Mouse (Mus musculus): ENCODE results near the gene Ppy. TPM values are rescaled to one million over a fixed set of nuclear protein-coding genes. Genes with fewer than 3 reads are reported as not detected.

Ppy gene
- polyA plus RNA-seq, 1 experiment from 2014 or later: not detected

DNA sequence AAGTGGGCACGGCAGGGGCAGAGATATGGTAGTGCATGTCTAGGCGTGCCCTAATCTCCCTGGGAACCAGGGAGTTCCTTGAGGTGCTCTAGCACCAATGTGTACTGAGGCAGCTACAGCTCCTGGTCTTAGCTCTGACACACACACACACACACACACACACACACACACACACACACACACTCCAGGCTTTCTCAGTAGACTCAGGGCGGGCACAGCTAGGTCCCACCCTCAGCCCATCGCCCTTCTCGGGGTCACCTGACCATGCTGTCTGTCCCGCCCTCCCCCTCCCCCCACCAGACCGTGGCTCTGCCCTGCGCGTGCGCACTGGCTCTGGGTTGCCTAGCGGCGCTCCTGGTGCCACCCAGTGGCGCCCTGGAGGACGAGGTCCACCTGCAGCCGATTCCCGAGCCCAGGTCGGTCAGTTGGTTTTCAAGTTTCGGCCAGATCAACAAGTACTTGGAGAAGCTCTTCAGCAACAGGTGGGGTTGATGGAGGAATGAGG lies 4.2 kb downstream of the Ppy start:
- Histone ChIP-seq H3K4me3 (ENCODE audit: low read depth, low read length) (peak overlapping the region; percentile 28), H3K4me2 (ENCODE audit: low read length) (peak overlapping the region; percentile 56), H3K9me3 (replicated peaks; ENCODE audit: control insufficient read depth, low read length, poor library complexity, severe bottlenecking) (no peaks in the 10 kb centered on the region), H3K4me1 (ENCODE audit: control insufficient read depth, insufficient read depth, low read length) (peaks cover 9% of the 10 kb centered on the region; the same call in 1 of the 2 replicates), H3K27ac (ENCODE audit: low read length) (no peak overlapping the region), H3K9ac (ENCODE audit: low read depth, low read length) (peak overlapping the region; percentile 50), H3K36me3 (ENCODE audit: control insufficient read depth, insufficient read depth, low read length) (no peaks in the 10 kb centered on the region), H3K27me3 (ENCODE audit: control insufficient read depth, insufficient read depth, low read depth, low read length) (peaks cover 9% of the 10 kb centered on the region)
- ATAC-seq: peak; percentile 90
- WGBS: 6% methylated on average over 18 of the region's 18 CpGs

DNA sequence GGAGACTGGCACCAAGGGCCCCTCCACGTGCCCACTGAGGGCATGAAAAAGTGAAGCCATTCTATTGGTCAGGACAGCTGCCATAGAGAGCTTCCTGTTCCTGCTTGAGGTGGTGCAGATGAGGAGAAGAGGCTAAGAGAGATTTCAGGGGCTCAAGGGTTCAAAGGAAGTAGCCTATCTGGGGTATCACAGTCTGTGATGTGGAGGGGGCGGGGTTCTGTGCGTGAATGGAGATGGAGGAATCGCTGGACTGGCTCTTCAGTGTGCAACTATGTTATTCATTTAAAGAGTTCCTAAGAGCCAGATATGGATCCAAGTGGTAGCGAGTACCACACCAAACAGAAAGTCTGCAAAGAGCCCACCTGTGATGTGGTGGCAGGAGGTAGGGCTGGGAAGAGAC lies 4.7 kb downstream of the Ppy start:
- no peaks in the 10 kb centered on the region for H3K36me3 ChIP-seq (ENCODE audit: control insufficient read depth, insufficient read depth, low read length)
- no peak overlapping the region for H3K27ac ChIP-seq (ENCODE audit: low read length)
- no peak overlapping the region for H3K9ac ChIP-seq (ENCODE audit: low read depth, low read length)
- peaks cover 9% of the 10 kb centered on the region; the same call in 1 of the 2 replicates for H3K4me1 ChIP-seq (ENCODE audit: control insufficient read depth, insufficient read depth, low read length)
- H3K4me2 ChIP-seq (ENCODE audit: low read length): peak overlapping the region; percentile 56
- peak overlapping the region; percentile 28; the same call in 1 of the 2 replicates for H3K4me3 ChIP-seq (ENCODE audit: low read depth, low read length)
- H3K9me3 ChIP-seq (replicated peaks; ENCODE audit: control insufficient read depth, low read length, poor library complexity, severe bottlenecking): no peaks in the 10 kb centered on the region
- ATAC-seq: no peak; the same call in 1 of the 2 replicates
- WGBS: 73% methylated on average over 5 of the region's 5 CpGs
- peaks cover 5% of the 10 kb centered on the region for H3K27me3 ChIP-seq (ENCODE audit: control insufficient read depth, insufficient read depth, low read depth, low read length)

DNA sequence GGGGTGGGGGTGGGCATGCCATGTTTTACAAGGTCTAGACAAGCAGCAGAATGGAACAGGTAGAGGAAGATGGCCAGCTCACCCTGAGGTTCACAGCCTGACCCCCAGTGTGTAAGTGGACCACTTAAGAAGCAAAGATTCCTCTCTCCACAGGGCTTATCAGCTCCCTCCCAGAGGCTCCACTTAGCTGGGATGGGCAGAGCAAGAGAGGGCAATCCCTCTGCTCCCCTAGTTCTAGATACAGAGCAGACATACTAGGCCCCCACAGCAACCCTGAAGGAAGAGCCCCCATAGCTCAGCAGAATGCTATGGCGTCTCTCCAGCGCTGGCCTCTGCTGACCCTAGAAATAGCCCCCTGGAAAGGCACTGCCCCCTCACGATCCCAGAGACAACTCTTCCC lies 5.4 kb downstream of the Ppy start:
- WGBS: 84% methylated on average over 3 of the region's 3 CpGs
- no peak overlapping the region for H3K4me3 ChIP-seq (ENCODE audit: low read depth, low read length)
- H3K4me1 ChIP-seq (ENCODE audit: control insufficient read depth, insufficient read depth, low read length): peaks cover 9% of the 10 kb centered on the region; the same call in 1 of the 2 replicates
- ATAC-seq: no peak
- H3K4me2 ChIP-seq (ENCODE audit: low read length): no peak overlapping the region
- H3K9ac ChIP-seq (ENCODE audit: low read depth, low read length): no peak overlapping the region
- no peaks in the 10 kb centered on the region for H3K9me3 ChIP-seq (replicated peaks; ENCODE audit: control insufficient read depth, low read length, poor library complexity, severe bottlenecking)
- no peak overlapping the region for H3K27ac ChIP-seq (ENCODE audit: low read length)
- H3K36me3 ChIP-seq (ENCODE audit: control insufficient read depth, insufficient read depth, low read length): no peaks in the 10 kb centered on the region
- H3K27me3 ChIP-seq (ENCODE audit: control insufficient read depth, insufficient read depth, low read depth, low read length): peaks cover 1% of the 10 kb centered on the region; the same call in 1 of the 2 replicates

DNA sequence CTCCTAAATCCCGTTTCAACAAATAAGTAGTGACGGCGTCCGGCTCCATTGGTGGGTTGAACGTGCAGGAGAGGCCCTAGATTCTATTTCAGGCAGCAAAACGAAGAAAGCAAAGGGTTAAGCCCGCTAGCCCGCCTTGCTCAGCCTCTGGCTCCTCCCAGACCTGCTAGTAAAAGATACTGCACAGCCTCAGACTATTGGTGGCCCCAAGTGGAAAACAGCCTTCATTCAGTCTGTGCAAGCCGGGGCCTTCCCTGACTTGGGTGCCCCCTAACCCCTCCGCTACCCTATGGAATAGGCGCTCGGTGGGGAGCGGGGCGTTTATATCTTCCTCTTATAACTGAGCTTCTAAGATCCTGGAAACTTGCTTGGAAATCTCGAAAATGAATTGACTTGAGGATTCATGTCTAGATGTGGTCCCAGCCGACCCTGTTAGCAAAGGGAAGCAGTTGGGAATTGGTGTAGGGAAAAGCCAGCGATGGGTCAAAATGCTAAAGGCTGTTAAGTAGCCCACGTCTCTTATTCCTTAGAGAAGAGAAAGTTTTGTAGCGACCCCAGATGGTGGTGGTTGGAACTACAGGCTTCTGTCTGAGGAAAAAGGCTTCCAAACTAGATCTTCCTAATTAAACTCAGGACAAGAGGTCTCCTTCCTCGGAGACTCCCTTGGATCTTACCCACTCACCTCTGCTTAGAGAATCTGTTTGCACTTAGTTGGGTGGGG lies 11.9 kb downstream of the Ppy start:
- WGBS: under 1% methylated on average over 20 of the region's 20 CpGs
- Histone ChIP-seq H3K9ac (ENCODE audit: low read depth, low read length) (peak overlapping the region; percentile 83; the same call in 1 of the 2 replicates), H3K27me3 (ENCODE audit: control insufficient read depth, insufficient read depth, low read depth, low read length) (no peaks in the 10 kb centered on the region), H3K4me1 (ENCODE audit: control insufficient read depth, insufficient read depth, low read length) (peaks cover 18% of the 10 kb centered on the region), H3K9me3 (replicated peaks; ENCODE audit: control insufficient read depth, low read length, poor library complexity, severe bottlenecking) (no peaks in the 10 kb centered on the region), H3K4me2 (ENCODE audit: low read length) (peak overlapping the region; percentile 64), H3K4me3 (ENCODE audit: low read depth, low read length) (peak overlapping the region; percentile 61), H3K27ac (ENCODE audit: low read length) (peak overlapping the region; percentile 99), H3K36me3 (ENCODE audit: control insufficient read depth, insufficient read depth, low read length) (no peaks in the 10 kb centered on the region)
- peak; percentile 41 for ATAC-seq

DNA sequence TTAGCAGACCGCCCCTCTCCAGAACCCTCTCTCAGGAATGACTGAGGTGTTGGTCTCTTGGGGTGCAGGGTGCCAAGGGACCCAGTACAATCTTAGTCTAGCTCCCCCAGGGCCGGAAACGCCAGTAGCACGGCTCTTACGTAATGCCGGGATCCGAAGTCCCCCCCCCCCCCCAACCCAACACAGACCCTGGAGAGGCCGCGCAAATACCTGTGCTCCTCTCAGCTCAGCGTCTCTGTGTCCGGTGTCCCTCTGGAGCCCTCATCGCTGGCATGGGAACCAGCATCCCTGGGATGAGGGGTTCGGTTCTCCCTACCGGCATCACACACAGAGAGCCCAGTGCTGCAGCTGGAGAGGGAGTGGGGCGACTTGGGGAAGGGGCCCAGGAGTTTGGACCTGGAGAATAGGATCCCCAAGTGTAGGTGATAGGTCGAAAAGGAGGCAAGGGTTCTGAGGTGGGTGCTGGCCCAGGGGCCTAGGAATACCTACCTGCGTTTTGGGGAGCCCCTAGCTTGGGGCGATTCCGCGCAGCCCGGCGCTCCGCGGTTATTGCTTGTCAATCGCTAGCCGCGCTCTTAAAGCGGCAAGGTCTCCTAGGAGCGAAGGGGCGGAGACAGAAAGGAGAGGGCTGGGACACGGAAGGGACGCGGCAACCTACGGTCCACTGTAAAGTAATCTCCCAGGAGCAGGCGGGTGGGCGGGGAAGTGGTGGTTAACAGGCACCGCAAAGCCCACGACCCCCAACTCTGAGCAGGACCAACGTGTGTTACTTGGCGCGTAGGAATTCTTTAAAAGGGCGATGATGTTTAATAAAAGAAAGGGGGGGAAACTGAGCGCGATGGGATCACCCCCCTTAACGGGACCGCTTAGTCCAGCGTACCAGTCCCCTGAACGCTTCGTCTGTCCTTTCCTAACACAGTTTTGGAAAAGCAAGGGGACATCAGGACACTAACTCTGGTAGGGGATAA lies 12.9 kb downstream of the Ppy start, which contains the start of gene Mpp2:
TSS of gene Mpp2 (minus strand) at position 585 of the 968 bp plus-strand sequence.
- peak within 1 kb of the TSS; percentile 61 for H3K4me3 ChIP-seq (ENCODE audit: low read depth, low read length)
- peak within 1 kb of the TSS; percentile 99 for H3K27ac ChIP-seq (ENCODE audit: low read length)
- ATAC-seq: peak; percentile 71
- peaks cover 20% of the 10 kb centered on the region for H3K4me1 ChIP-seq (ENCODE audit: control insufficient read depth, insufficient read depth, low read length)
- under 1% methylated on average over 49 of the region's 49 CpGs for WGBS
- H3K36me3 ChIP-seq (ENCODE audit: control insufficient read depth, insufficient read depth, low read length): no peaks in the 10 kb centered on the region
- H3K27me3 ChIP-seq (ENCODE audit: control insufficient read depth, insufficient read depth, low read depth, low read length): no peaks in the 10 kb centered on the region
- H3K4me2 ChIP-seq (ENCODE audit: low read length): peak within 1 kb of the TSS; percentile 64
- H3K9ac ChIP-seq (ENCODE audit: low read depth, low read length): peak within 1 kb of the TSS; percentile 83
- H3K9me3 ChIP-seq (replicated peaks; ENCODE audit: control insufficient read depth, low read length, poor library complexity, severe bottlenecking): no peaks in the 10 kb centered on the region

DNA sequence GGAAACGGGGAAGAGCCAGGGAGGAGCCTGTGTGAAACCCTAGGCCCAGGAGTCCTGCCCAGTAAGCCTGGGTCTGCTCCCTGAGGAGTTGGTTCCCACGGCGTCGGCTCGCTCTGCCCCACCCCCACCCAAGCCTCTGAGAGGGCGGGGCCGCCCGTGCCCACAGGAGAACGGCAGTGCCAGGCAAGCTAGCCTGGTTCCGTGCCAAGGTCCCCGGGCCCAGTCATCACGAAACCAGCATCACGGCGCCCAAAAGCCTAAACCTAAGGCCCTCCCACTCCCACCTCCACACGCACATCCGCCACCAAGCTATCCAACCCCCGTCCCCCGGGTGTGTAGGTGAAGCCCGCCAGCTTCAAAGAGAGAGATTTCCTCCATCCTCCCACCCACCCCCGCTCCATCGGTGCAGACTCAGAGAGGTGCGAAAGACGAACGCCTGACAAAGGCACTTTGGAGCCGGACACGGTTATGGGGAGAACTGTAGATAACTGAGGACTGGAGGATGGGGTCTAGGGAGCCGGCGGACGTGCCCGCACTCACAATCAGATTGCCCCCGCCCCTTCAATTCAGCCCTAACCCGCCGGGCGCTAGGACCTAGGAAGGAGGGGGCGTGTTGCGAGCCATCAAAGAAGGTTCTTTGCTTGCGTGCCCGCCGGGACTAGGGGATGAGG lies 13.9 kb downstream of the Ppy start:
- H3K4me3 ChIP-seq (ENCODE audit: low read depth, low read length): peak overlapping the region; percentile 61
- H3K4me1 ChIP-seq (ENCODE audit: control insufficient read depth, insufficient read depth, low read length): peaks cover 30% of the 10 kb centered on the region
- H3K9me3 ChIP-seq (replicated peaks; ENCODE audit: control insufficient read depth, low read length, poor library complexity, severe bottlenecking): no peaks in the 10 kb centered on the region
- peak overlapping the region; percentile 64 for H3K4me2 ChIP-seq (ENCODE audit: low read length)
- no peaks in the 10 kb centered on the region for H3K36me3 ChIP-seq (ENCODE audit: control insufficient read depth, insufficient read depth, low read length)
- H3K27me3 ChIP-seq (ENCODE audit: control insufficient read depth, insufficient read depth, low read depth, low read length): no peaks in the 10 kb centered on the region
- peak overlapping the region; percentile 83 for H3K9ac ChIP-seq (ENCODE audit: low read depth, low read length)
- peak; percentile 84 for ATAC-seq
- H3K27ac ChIP-seq (ENCODE audit: low read length): peak overlapping the region; percentile 99
- WGBS: under 1% methylated on average over 38 of the region's 39 CpGs

DNA sequence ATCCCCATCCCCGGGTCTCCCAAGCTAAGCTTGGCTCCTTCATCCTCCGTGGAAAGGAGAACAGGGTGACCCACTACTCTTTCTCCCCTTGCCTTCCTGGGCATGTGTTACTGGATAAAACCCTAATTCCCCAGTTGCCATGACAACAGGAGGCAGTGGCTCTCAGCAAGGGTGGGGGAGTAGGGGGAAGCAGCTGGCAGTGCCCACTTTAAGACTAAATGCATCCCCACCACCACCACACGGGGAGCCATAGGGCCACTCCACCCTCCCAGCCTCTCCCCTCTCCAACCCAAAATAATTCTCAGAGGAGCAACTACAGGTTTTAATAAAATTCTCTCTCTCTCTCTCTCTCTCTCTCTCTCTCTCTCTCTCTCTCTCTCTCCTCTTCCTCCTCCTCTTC lies 14.8 kb downstream of the Ppy start:
- Histone ChIP-seq H3K4me2 (ENCODE audit: low read length) (peak overlapping the region; percentile 64), H3K9ac (ENCODE audit: low read depth, low read length) (peak overlapping the region; percentile 83), H3K4me1 (ENCODE audit: control insufficient read depth, insufficient read depth, low read length) (peaks cover 37% of the 10 kb centered on the region), H3K27me3 (ENCODE audit: control insufficient read depth, insufficient read depth, low read depth, low read length) (no peaks in the 10 kb centered on the region), H3K36me3 (ENCODE audit: control insufficient read depth, insufficient read depth, low read length) (no peaks in the 10 kb centered on the region), H3K9me3 (replicated peaks; ENCODE audit: control insufficient read depth, low read length, poor library complexity, severe bottlenecking) (no peaks in the 10 kb centered on the region), H3K27ac (ENCODE audit: low read length) (peak overlapping the region; percentile 99), H3K4me3 (ENCODE audit: low read depth, low read length) (peak overlapping the region; percentile 61)
- no peak for ATAC-seq
- 3% methylated on average over 3 of the region's 3 CpGs for WGBS

DNA sequence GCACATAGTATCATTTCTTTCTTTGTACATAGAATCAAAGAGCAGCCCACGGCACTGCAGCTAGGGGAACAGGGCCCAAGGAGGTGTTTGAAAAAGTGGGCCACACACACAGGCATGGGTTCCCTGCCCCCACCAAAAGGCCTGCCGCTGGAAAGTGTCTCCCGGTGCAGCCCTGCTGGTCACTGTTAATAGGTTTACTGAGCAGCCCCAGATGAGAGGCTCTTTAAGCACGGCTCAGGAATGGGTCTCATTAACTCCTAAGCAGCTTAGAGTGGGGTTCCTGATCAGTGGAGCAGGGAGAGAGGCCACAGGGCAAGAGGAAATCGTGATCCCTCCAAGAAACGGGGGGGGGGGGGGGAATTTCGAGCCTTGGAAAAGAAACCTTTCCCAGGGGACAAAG lies 17.0 kb downstream of the Ppy start:
- no peak for ATAC-seq
- no peak overlapping the region for H3K4me3 ChIP-seq (ENCODE audit: low read depth, low read length)
- peaks cover 31% of the 10 kb centered on the region for H3K4me1 ChIP-seq (ENCODE audit: control insufficient read depth, insufficient read depth, low read length)
- H3K4me2 ChIP-seq (ENCODE audit: low read length): no peak overlapping the region
- H3K36me3 ChIP-seq (ENCODE audit: control insufficient read depth, insufficient read depth, low read length): 0 out of 2 replicates have a peak, but pooled peaks cover 3% of the 10 kb centered on the region
- no peak overlapping the region for H3K9ac ChIP-seq (ENCODE audit: low read depth, low read length)
- no peaks in the 10 kb centered on the region for H3K9me3 ChIP-seq (replicated peaks; ENCODE audit: control insufficient read depth, low read length, poor library complexity, severe bottlenecking)
- no peaks in the 10 kb centered on the region for H3K27me3 ChIP-seq (ENCODE audit: control insufficient read depth, insufficient read depth, low read depth, low read length)
- H3K27ac ChIP-seq (ENCODE audit: low read length): no peak overlapping the region
- 9% methylated on average over 7 of the region's 7 CpGs for WGBS
